Mouse (Mus musculus): Measurements from ENCODE around the gene Bend7. TPM values are rescaled to one million over a fixed set of nuclear protein-coding genes. Genes with fewer than 3 reads are reported as not detected.

Gene Bend7
- polyA plus RNA-seq, 1 experiment from 2014 or later, result 12.8 TPM

DNA sequence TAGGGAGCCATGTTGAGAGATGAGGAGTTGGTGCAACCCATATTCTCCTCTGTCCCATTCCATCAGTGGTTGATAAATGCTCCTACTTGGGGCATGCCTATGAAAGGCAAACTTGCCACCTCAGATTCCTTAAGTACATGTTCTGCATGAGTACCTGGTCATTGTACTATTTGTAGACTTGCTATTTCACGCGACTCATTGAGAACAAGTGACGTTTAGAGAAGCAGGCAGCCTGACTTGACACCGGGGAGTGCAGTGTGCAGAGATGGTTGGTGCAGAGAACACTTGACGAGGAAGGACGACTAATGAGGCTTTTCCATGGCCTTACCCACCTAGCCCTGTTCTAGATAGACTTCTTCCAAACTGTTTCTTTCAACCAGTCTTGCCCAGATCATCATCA, 34.3 kb downstream of the Bend7 start:
- H3K4me2 ChIP-seq (replicated peaks; ENCODE audit: low read depth), result no peak overlapping the region
- no peaks in the 10 kb centered on the region for H3K4me1 ChIP-seq (replicated peaks; ENCODE audit: control insufficient read depth, insufficient read depth, low read length)
- TF ChIP-seq CTCF (IDR thresholded peaks at IDR 0.05; ENCODE audit: low read depth), result no peak
- H3K9ac ChIP-seq (ENCODE audit: low read depth, low read length), result no peak overlapping the region
- no peak for ATAC-seq
- H3K27ac ChIP-seq (ENCODE audit: low read depth, low read length), result no peak overlapping the region
- no peaks in the 10 kb centered on the region for H3K27me3 ChIP-seq (replicated peaks; ENCODE audit: control insufficient read depth, insufficient read depth, low read length)
- WGBS, result 90% methylated on average over 6 of the region's 6 CpGs
- H3K36me3 ChIP-seq (ENCODE audit: control insufficient read depth, insufficient read depth), result peaks cover 8% of the 10 kb centered on the region; the same call in 1 of the 2 replicates
- no peaks in the 10 kb centered on the region for H3K9me3 ChIP-seq (ENCODE audit: control insufficient read depth)
- no peak overlapping the region for H3K4me3 ChIP-seq (ENCODE audit: low read depth, low read length)

DNA sequence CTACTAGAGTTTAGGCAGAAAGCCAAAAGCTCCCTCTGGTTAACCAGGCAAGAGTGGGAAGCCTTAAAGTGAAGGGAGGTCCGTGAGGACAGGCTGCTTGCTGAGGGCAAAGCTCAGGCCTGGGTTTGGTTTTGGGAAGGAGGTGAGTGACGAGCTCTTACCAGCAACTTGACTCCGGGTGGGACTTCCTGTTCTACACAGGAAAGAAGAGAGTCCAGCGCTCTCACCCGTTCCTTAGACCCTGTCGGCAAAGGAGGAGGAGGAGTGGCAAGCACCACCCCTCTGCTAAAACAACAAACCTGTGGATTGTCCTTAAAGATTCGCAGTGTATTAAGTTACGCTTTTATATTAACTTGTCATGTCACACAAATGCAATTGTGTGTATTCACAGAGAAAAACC, 38.1 kb downstream of the Bend7 start:
- 0 out of 2 replicates have a peak, but pooled peaks cover under 1% of the 10 kb centered on the region for H3K36me3 ChIP-seq (ENCODE audit: control insufficient read depth, insufficient read depth)
- no peaks in the 10 kb centered on the region for H3K9me3 ChIP-seq (ENCODE audit: control insufficient read depth)
- TF ChIP-seq CTCF (IDR thresholded peaks at IDR 0.05; ENCODE audit: low read depth), result no peak
- WGBS, result 82% methylated on average over 8 of the region's 8 CpGs
- no peaks in the 10 kb centered on the region for H3K4me1 ChIP-seq (replicated peaks; ENCODE audit: control insufficient read depth, insufficient read depth, low read length)
- H3K9ac ChIP-seq (ENCODE audit: low read depth, low read length), result no peak overlapping the region
- no peak overlapping the region for H3K4me2 ChIP-seq (replicated peaks; ENCODE audit: low read depth)
- no peak overlapping the region for H3K27ac ChIP-seq (ENCODE audit: low read depth, low read length)
- no peaks in the 10 kb centered on the region for H3K27me3 ChIP-seq (replicated peaks; ENCODE audit: control insufficient read depth, insufficient read depth, low read length)
- ATAC-seq, result no peak
- no peak overlapping the region for H3K4me3 ChIP-seq (ENCODE audit: low read depth, low read length)

DNA sequence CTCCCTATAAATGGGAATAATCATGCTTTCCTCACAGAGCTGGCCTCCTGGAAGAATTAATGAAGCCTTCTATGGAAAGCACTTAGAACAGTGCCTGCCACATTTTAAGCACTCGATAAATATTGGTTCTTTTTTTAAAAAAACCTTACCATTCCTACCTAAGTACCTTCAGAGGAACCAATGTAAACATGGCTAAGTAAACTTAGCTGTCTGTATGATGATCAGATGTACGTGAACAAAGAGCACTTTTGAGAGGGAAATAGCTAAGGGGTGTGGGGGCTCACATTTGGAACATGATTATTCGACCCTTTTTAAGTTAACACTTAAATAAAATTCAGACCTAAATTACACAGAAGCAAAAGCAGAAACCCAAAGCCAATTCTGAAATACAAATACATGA, 39.6 kb downstream of the Bend7 start:
- H3K4me3 ChIP-seq (ENCODE audit: low read depth, low read length), result no peak overlapping the region
- H3K9ac ChIP-seq (ENCODE audit: low read depth, low read length), result no peak overlapping the region
- no peak for TF ChIP-seq CTCF (IDR thresholded peaks at IDR 0.05; ENCODE audit: low read depth)
- no peaks in the 10 kb centered on the region for H3K27me3 ChIP-seq (replicated peaks; ENCODE audit: control insufficient read depth, insufficient read depth, low read length)
- ATAC-seq, result no peak
- no peak overlapping the region for H3K27ac ChIP-seq (ENCODE audit: low read depth, low read length)
- peaks cover 7% of the 10 kb centered on the region; the same call in 1 of the 2 replicates for H3K36me3 ChIP-seq (ENCODE audit: control insufficient read depth, insufficient read depth)
- no peak overlapping the region for H3K4me2 ChIP-seq (replicated peaks; ENCODE audit: low read depth)
- no peaks in the 10 kb centered on the region for H3K4me1 ChIP-seq (replicated peaks; ENCODE audit: control insufficient read depth, insufficient read depth, low read length)
- H3K9me3 ChIP-seq (ENCODE audit: control insufficient read depth), result no peaks in the 10 kb centered on the region
- 30% methylated on average over 3 of the region's 3 CpGs for WGBS

DNA sequence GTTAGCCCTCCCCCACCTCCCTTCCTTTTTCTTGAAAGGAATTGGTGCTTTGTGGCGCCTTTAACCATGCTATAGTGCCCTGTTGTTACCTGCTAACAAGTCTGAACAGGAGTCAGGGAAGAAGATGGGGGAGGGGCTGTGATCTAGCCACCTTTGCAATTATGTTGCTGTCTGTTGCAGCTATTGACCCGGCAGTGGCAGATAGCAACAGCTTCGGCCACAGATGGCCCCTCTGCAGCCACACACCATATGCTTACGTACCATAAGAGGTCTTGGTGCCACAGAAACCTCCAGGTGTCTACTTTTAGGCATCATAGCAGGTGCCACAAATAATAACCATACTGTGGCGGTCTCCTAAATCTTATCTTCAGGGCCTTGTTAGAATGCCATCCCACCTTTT, 43.1 kb downstream of the Bend7 start:
- ATAC-seq, result no peak

DNA sequence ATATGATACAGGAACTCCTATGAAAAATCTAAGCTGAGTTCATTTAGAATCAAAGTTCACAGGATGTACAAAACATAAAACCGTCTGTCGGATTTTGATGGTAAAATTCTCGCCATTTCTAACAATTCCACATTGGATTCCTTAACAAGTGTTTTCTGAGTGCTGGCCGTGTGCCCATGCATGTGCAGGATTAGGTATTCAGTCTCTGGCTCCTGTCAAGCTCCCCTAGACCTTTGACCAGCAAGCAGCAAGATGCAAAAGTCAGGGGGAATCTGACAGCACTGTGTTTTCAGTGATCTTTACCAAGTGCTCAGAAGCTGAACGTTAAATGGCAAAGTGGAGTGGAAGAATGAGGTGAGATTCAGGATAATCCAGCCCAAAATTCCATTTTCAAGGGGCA, 44.3 kb downstream of the Bend7 start:
- peaks cover 18% of the 10 kb centered on the region; the same call in 1 of the 2 replicates for H3K36me3 ChIP-seq (ENCODE audit: control insufficient read depth, insufficient read depth)
- no peaks in the 10 kb centered on the region for H3K9me3 ChIP-seq (ENCODE audit: control insufficient read depth)
- WGBS, result 79% methylated on average over 5 of the region's 5 CpGs
- no peaks in the 10 kb centered on the region for H3K27me3 ChIP-seq (replicated peaks; ENCODE audit: control insufficient read depth, insufficient read depth, low read length)
- H3K4me2 ChIP-seq (replicated peaks; ENCODE audit: low read depth), result no peak overlapping the region
- H3K27ac ChIP-seq (ENCODE audit: low read depth, low read length), result no peak overlapping the region
- no peak overlapping the region for H3K9ac ChIP-seq (ENCODE audit: low read depth, low read length)
- no peak overlapping the region for H3K4me3 ChIP-seq (ENCODE audit: low read depth, low read length)
- TF ChIP-seq CTCF (IDR thresholded peaks at IDR 0.05; ENCODE audit: low read depth), result no peak
- no peaks in the 10 kb centered on the region for H3K4me1 ChIP-seq (replicated peaks; ENCODE audit: control insufficient read depth, insufficient read depth, low read length)
- no peak for ATAC-seq

More for the DNA sequence above, 43.1 kb downstream of the Bend7 start:
- Histone ChIP-seq H3K4me3 (ENCODE audit: low read depth, low read length) (no peak overlapping the region), H3K27ac (ENCODE audit: low read depth, low read length) (no peak overlapping the region), H3K27me3 (replicated peaks; ENCODE audit: control insufficient read depth, insufficient read depth, low read length) (no peaks in the 10 kb centered on the region), H3K9me3 (ENCODE audit: control insufficient read depth) (no peaks in the 10 kb centered on the region), H3K4me2 (replicated peaks; ENCODE audit: low read depth) (no peak overlapping the region), H3K36me3 (ENCODE audit: control insufficient read depth, insufficient read depth) (peaks cover 18% of the 10 kb centered on the region; the same call in 1 of the 2 replicates), H3K9ac (ENCODE audit: low read depth, low read length) (no peak overlapping the region), H3K4me1 (replicated peaks; ENCODE audit: control insufficient read depth, insufficient read depth, low read length) (no peaks in the 10 kb centered on the region)
- no peak for TF ChIP-seq CTCF (IDR thresholded peaks at IDR 0.05; ENCODE audit: low read depth)
- 76% methylated on average over 5 of the region's 5 CpGs for WGBS

DNA sequence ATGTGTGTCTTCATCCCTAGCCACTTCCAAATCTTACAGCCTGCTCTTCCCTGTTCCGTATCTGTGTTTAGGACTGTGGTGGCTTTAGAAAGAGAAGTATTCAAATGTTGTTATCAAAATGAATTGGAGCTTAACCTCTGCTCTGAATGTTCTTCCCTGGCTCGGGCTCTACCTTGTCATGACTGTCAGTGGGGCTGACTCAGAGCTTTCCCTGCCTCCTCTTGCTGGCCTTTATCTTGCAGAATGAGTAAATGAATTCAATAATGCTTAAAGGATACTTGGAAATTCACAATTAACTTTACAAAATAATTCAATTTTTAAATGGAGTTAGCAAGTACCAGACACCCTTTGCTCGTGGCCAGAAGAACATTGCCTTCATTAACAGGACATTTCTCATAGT, 46.4 kb downstream of the Bend7 start:
- Histone ChIP-seq H3K4me1 (replicated peaks; ENCODE audit: control insufficient read depth, insufficient read depth, low read length) (no peaks in the 10 kb centered on the region), H3K36me3 (ENCODE audit: control insufficient read depth, insufficient read depth) (peaks cover 18% of the 10 kb centered on the region; the same call in 1 of the 2 replicates), H3K9ac (ENCODE audit: low read depth, low read length) (no peak overlapping the region), H3K9me3 (ENCODE audit: control insufficient read depth) (no peaks in the 10 kb centered on the region), H3K4me2 (replicated peaks; ENCODE audit: low read depth) (no peak overlapping the region), H3K27ac (ENCODE audit: low read depth, low read length) (no peak overlapping the region), H3K27me3 (replicated peaks; ENCODE audit: control insufficient read depth, insufficient read depth, low read length) (no peaks in the 10 kb centered on the region), H3K4me3 (ENCODE audit: low read depth, low read length) (no peak overlapping the region)
- TF ChIP-seq CTCF (IDR thresholded peaks at IDR 0.05; ENCODE audit: low read depth), result no peak
- ATAC-seq, result no peak
- 82% methylated on average over 3 of the region's 3 CpGs for WGBS

DNA sequence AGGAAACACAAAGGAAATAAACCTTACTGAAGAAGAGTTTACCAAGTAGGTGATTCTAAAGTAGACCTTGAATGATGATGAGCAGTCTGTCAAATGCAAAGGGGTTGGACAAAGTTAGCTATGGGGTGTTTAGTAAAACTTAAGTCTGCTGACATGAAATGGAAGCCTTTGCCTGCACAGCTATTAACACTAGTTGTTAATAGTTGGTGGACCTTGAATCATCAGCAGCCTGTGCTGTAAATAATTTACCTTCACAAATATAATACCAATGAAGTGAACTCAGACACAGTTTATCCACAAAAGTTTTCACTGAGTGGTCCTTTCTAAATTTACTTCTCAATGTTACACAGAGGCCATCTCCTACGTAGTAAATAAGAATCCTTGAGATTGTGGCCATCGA, 52.7 kb downstream of the Bend7 start:
- WGBS, result 87% methylated on average over 2 of the region's 2 CpGs
- Histone ChIP-seq H3K4me2 (replicated peaks; ENCODE audit: low read depth) (no peak overlapping the region), H3K27me3 (replicated peaks; ENCODE audit: control insufficient read depth, insufficient read depth, low read length) (no peaks in the 10 kb centered on the region), H3K27ac (ENCODE audit: low read depth, low read length) (no peak overlapping the region), H3K9me3 (ENCODE audit: control insufficient read depth) (no peaks in the 10 kb centered on the region), H3K36me3 (ENCODE audit: control insufficient read depth, insufficient read depth) (0 out of 2 replicates have a peak, but pooled peaks cover 3% of the 10 kb centered on the region), H3K4me1 (replicated peaks; ENCODE audit: control insufficient read depth, insufficient read depth, low read length) (no peaks in the 10 kb centered on the region), H3K9ac (ENCODE audit: low read depth, low read length) (no peak overlapping the region), H3K4me3 (ENCODE audit: low read depth, low read length) (no peak overlapping the region)
- no peak for ATAC-seq
- TF ChIP-seq CTCF (IDR thresholded peaks at IDR 0.05; ENCODE audit: low read depth), result no peak
